Mouse (Mus musculus) midbrain, embryonic 13.5 days (tissue): Measurements from ENCODE around the gene Fyn. TPM values are rescaled to one million over a fixed set of nuclear protein-coding genes. Genes with fewer than 3 reads are reported as not detected.

Source experiments
- ATAC-seq: fragments of 200-750 bp; cut with Nextera tagmentation; 2 replicates; pipeline ENCODE4 v1.8.0; 2017; ENCODE audit warnings: mild to moderate bottlenecking, moderate TSS enrichment, moderate library complexity
- H3K27ac ChIP-seq: fragments of 300-500 bp; sonication (generic); 2 replicates; pipeline ENCODE4 v1.5.1; 2015; ENCODE audit warnings: inconsistent platforms, mild to moderate bottlenecking, moderate library complexity
- H3K27me3 ChIP-seq: fragments of 300-500 bp; sonication (generic); 2 replicates; pipeline ENCODE4 v1.6.1; 2015; ENCODE audit warnings: mild to moderate bottlenecking, inconsistent platforms
- H3K36me3 ChIP-seq: fragments of 300-500 bp; sonication (generic); 2 replicates; pipeline ENCODE4 v1.6.1; 2015; ENCODE audit warnings: mild to moderate bottlenecking, inconsistent platforms
- H3K4me1 ChIP-seq: fragments of 300-500 bp; sonication (generic); replicated peaks from 2 replicates; pipeline ENCODE4 v1.6.1; 2015; ENCODE audit warnings: inconsistent platforms
- H3K4me2 ChIP-seq: fragments of 300-500 bp; sonication (generic); replicated peaks from 2 replicates; pipeline ENCODE4 v1.6.1; 2015; ENCODE audit warnings: moderate library complexity, mild to moderate bottlenecking, inconsistent platforms
- H3K4me3 ChIP-seq: fragments of 300-500 bp; sonication (generic); replicated peaks from 2 replicates; pipeline ENCODE4 v1.5.1; 2015; ENCODE audit warnings: mild to moderate bottlenecking, inconsistent platforms
- H3K9ac ChIP-seq: fragments of 300-500 bp; sonication (generic); replicated peaks from 2 replicates; pipeline ENCODE4 v1.6.1; 2015; ENCODE audit warnings: mild to moderate bottlenecking, inconsistent platforms
- H3K9me3 ChIP-seq: fragments of 300-500 bp; sonication (generic); 2 replicates; pipeline ENCODE4 v1.6.1; 2016; ENCODE audit warnings: mild to moderate bottlenecking, inconsistent platforms
- WGBS: fragments of 180-500 bp; shearing (Covaris S2); methylation state at CpG from one replicate; pipeline ENCODE4 v1.1.7; 2015; 5-methylcytosine and 5-hydroxymethylcytosine counted together
- polyA plus RNA-seq: library from polyadenylated mRNA; unstranded; fragments of >200 nt; fragmentation: Nextera tagmentation; extraction: Ambion mirVana; gene quantifications from 2 replicates; pipeline ENCODE4 v1.2.1, GENCODE M21; 2015

Gene Fyn
- polyA plus RNA-seq, 1 experiment from 2014 or later, result 64.8 TPM

DNA sequence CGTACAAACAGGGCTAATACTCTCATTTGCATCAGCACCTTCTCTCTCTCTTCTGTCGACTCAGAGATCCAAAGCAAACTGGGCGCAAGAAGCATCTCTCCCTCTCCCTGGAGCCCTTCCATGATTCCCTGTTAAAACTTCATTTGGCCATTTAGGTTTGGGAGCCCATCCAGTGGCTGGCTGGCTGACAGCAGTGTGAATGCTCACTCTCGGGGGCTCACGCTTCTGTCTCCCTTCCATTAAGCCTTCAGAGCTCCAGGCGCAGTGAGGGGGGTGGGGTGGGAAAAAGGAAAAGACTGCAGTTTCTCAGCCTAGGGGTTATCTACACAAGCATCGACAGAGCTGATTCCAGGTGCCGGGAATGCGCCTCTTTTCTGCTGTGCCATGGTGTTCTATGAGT, 136.4 kb downstream of the Fyn start:
- Histone ChIP-seq H3K4me3 (no peak overlapping the region), H3K4me2 (no peak overlapping the region)
- 35% methylated on average over 9 of the region's 9 CpGs for WGBS

GRCm38 (mm10) chr10:39505621-39506020, 137.0 kb downstream of the Fyn start:
- ATAC-seq, result no peak
- Histone ChIP-seq H3K27ac (peak overlapping the region; percentile 57; the same call in 1 of the 2 replicates), H3K9ac (no peak overlapping the region), H3K9me3 (no peaks in the 10 kb centered on the region), H3K4me1 (peaks cover 80% of the 10 kb centered on the region), H3K4me3 (no peak overlapping the region), H3K27me3 (no peaks in the 10 kb centered on the region), H3K4me2 (no peak overlapping the region), H3K36me3 (no peaks in the 10 kb centered on the region)
- WGBS, result 65% methylated on average over 7 of the region's 7 CpGs

More for the DNA sequence above, 136.4 kb downstream of the Fyn start:
- ATAC-seq, result no peak
- no peaks in the 10 kb centered on the region for H3K27me3 ChIP-seq
- H3K4me1 ChIP-seq, result peaks cover 80% of the 10 kb centered on the region
- no peak overlapping the region for H3K9ac ChIP-seq
- H3K9me3 ChIP-seq, result no peaks in the 10 kb centered on the region
- H3K36me3 ChIP-seq, result no peaks in the 10 kb centered on the region
- H3K27ac ChIP-seq, result peak overlapping the region; percentile 57

GRCm38 (mm10) chr10:39506353-39506752, 137.7 kb downstream of the Fyn start:
- Histone ChIP-seq H3K27me3 (no peaks in the 10 kb centered on the region), H3K9me3 (no peaks in the 10 kb centered on the region), H3K9ac (no peak overlapping the region), H3K36me3 (no peaks in the 10 kb centered on the region), H3K4me1 (peaks cover 81% of the 10 kb centered on the region), H3K27ac (0 out of 2 replicates have a peak overlapping the region, but pooled peaks have one; percentile 32), H3K4me2 (no peak overlapping the region), H3K4me3 (no peak overlapping the region)
- whole genome bisulfite sequencing, result 58% methylated on average over 12 of the region's 12 CpGs
- peak; percentile 28; the same call in 1 of the 2 replicates for ATAC-seq

GRCm38 (mm10) chr10:39506831-39507230, 138.2 kb downstream of the Fyn start:
- Histone ChIP-seq H3K27ac (0 out of 2 replicates have a peak overlapping the region, but pooled peaks have one; percentile 32), H3K4me2 (no peak overlapping the region), H3K27me3 (no peaks in the 10 kb centered on the region), H3K4me3 (no peak overlapping the region), H3K4me1 (peaks cover 81% of the 10 kb centered on the region), H3K36me3 (peaks cover 2% of the 10 kb centered on the region), H3K9me3 (no peaks in the 10 kb centered on the region), H3K9ac (no peak overlapping the region)
- ATAC-seq, result 0 out of 2 replicates have a peak, but pooled peaks have one; percentile 16
- 84% methylated on average over 7 of the region's 7 CpGs for WGBS

DNA sequence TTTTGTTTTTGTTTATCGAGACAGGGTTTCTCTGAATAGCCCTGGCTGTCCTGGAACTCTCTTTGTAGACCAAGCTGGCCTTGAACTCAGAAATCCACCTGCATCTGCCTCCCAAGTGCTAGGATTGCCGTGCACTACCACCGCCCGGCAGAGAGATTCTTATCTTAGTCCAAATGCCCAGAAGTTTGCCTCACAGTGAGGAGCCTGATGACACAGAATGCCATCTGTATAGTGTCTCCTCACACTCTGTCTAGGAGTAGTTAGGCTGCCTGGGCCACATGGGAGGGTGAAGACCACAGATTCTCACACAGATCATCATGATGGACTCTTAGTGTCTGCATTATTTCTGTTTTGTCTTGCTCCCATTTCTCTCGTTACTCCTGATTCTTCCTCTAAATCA, 140.1 kb downstream of the Fyn start:
- WGBS, result 89% methylated on average over 5 of the region's 5 CpGs
- peaks cover 71% of the 10 kb centered on the region for H3K4me1 ChIP-seq

GRCm38 (mm10) chr10:39509937-39510336, 141.3 kb downstream of the Fyn start:
- H3K9ac ChIP-seq, result no peak overlapping the region
- H3K27ac ChIP-seq, result no peak overlapping the region
- H3K4me3 ChIP-seq, result no peak overlapping the region
- H3K4me1 ChIP-seq, result peaks cover 61% of the 10 kb centered on the region
- H3K36me3 ChIP-seq, result peaks cover 24% of the 10 kb centered on the region
- WGBS, result 89% methylated on average over 8 of the region's 8 CpGs
- no peaks in the 10 kb centered on the region for H3K9me3 ChIP-seq
- ATAC-seq, result no peak
- no peaks in the 10 kb centered on the region for H3K27me3 ChIP-seq
- H3K4me2 ChIP-seq, result no peak overlapping the region

More for the DNA sequence above, 140.1 kb downstream of the Fyn start:
- H3K36me3 ChIP-seq, result peaks cover 15% of the 10 kb centered on the region
- H3K9ac ChIP-seq, result no peak overlapping the region
- no peak overlapping the region for H3K4me2 ChIP-seq
- H3K4me3 ChIP-seq, result no peak overlapping the region
- no peaks in the 10 kb centered on the region for H3K9me3 ChIP-seq
- no peak overlapping the region for H3K27ac ChIP-seq
- no peak for ATAC-seq
- no peaks in the 10 kb centered on the region for H3K27me3 ChIP-seq

- peaks cover 43% of the 10 kb centered on the region for H3K36me3 ChIP-seq
- H3K4me2 ChIP-seq, result no peak overlapping the region
- H3K4me3 ChIP-seq, result no peak overlapping the region
- H3K27me3 ChIP-seq, result no peaks in the 10 kb centered on the region
- H3K9me3 ChIP-seq, result no peaks in the 10 kb centered on the region
- no peak overlapping the region for H3K27ac ChIP-seq
- H3K4me1 ChIP-seq, result peaks cover 51% of the 10 kb centered on the region
- no peak for ATAC-seq
- H3K9ac ChIP-seq, result no peak overlapping the region
- WGBS, result 85% methylated on average over 14 of the region's 14 CpGs
These were observed 144.1 kb downstream of the Fyn start for GRCm38 (mm10) chr10:39512631-39513314.

DNA sequence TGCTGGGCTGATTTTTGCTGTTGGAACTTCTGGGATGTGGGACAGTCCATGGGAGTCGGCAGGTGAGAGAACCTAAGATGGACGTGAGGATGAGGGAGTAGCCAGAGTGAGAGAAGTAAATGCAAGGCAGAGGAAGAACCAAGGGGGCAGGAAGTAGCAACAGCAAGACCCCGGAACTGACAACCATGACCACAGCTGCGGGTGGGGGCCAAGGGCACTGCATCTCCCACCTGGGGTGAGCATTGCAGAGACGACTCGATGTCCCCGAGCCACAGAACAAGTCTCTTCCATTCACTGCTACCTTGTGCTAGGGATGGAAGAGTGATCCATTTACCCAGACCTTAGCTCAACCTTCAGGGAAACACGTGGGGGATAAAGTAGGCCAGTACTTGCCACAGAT, 146.3 kb downstream of the Fyn start:
- 96% methylated on average over 8 of the region's 8 CpGs for WGBS
- no peak overlapping the region for H3K4me2 ChIP-seq
- H3K9me3 ChIP-seq, result no peaks in the 10 kb centered on the region
- H3K27me3 ChIP-seq, result no peaks in the 10 kb centered on the region
- peaks cover 43% of the 10 kb centered on the region for H3K36me3 ChIP-seq
- no peak overlapping the region for H3K9ac ChIP-seq
- peaks cover 58% of the 10 kb centered on the region for H3K4me1 ChIP-seq
- H3K27ac ChIP-seq, result no peak overlapping the region
- H3K4me3 ChIP-seq, result no peak overlapping the region
- ATAC-seq, result no peak

- H3K4me1 ChIP-seq, result peaks cover 56% of the 10 kb centered on the region
- peak overlapping the region; percentile 44; the same call in 1 of the 2 replicates for H3K27ac ChIP-seq
These were observed 148.0 kb downstream of the Fyn start for GRCm38 (mm10) chr10:39516541-39517133.

DNA sequence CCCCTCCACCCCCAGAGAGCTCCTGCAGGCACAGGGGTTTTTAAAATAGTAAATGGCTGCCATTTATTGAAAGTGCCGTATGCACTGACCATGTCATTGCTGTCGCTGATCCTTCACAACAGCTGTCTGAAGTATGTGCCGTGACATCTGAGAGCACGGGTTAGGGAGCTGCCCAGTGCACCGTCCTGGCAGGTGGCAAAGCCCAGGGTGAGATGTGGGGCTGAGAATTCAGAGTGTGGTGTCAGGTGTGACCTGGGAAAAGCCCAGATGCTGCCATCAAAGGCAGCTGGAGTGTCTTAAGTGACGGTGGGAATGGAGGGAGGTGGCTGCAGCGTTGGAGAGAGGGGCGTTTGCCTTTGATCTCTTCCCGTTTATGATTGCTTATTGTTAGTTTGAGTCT, 148.7 kb downstream of the Fyn start:
- Histone ChIP-seq H3K4me2 (no peak overlapping the region), H3K4me1 (peaks cover 61% of the 10 kb centered on the region), H3K27me3 (no peaks in the 10 kb centered on the region)

More at GRCm38 (mm10) chr10:39516541-39517133, 148.0 kb downstream of the Fyn start:
- no peak overlapping the region for H3K4me2 ChIP-seq
- H3K4me3 ChIP-seq, result no peak overlapping the region
- no peaks in the 10 kb centered on the region for H3K9me3 ChIP-seq
- ATAC-seq, result no peak
- H3K36me3 ChIP-seq, result peaks cover 43% of the 10 kb centered on the region
- 0 out of 2 replicates have a peak overlapping the region, but pooled peaks have one; percentile 34 for H3K9ac ChIP-seq
- H3K27me3 ChIP-seq, result no peaks in the 10 kb centered on the region
- WGBS, result 85% methylated on average over 6 of the region's 6 CpGs

DNA sequence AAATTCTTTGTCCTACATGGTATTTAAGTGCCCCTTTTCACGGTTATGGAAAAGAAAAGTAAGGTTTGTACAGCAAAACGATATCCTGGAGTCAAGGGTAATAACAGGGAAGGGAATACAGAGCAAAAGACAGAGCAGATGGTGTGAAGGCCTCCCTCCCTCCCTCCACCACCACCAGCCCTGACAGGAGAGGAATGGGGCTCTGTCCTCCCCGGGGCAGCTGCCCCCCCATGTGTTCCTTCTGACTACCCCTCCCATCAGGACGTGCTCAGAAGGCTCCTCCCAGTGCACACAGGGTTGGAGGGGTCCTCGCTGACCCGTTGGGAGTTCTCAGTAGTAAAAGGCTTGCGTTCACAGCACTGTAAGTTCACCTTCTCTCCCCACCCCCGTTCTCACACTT, 149.6 kb downstream of the Fyn start:
- no peak overlapping the region for H3K4me3 ChIP-seq
- 0 out of 2 replicates have a peak overlapping the region, but pooled peaks have one; percentile 19 for H3K9ac ChIP-seq
- H3K4me1 ChIP-seq, result peaks cover 66% of the 10 kb centered on the region
- ATAC-seq, result 0 out of 2 replicates have a peak, but pooled peaks have one; percentile 1
- no peak overlapping the region for H3K4me2 ChIP-seq
- 53% methylated on average over 8 of the region's 8 CpGs for WGBS
- H3K27me3 ChIP-seq, result no peaks in the 10 kb centered on the region
- no peaks in the 10 kb centered on the region for H3K9me3 ChIP-seq
- peaks cover 29% of the 10 kb centered on the region for H3K36me3 ChIP-seq
- peak overlapping the region; percentile 36 for H3K27ac ChIP-seq

More for the DNA sequence above, 148.7 kb downstream of the Fyn start:
- Histone ChIP-seq H3K36me3 (peaks cover 36% of the 10 kb centered on the region), H3K27ac (peak overlapping the region; percentile 44), H3K9me3 (no peaks in the 10 kb centered on the region), H3K4me3 (no peak overlapping the region), H3K9ac (no peak overlapping the region)
- ATAC-seq, result no peak
- 27% methylated on average over 9 of the region's 9 CpGs for WGBS

GRCm38 (mm10) chr10:39518859-39519258, 150.2 kb downstream of the Fyn start:
- Histone ChIP-seq H3K9me3 (no peaks in the 10 kb centered on the region), H3K27ac (peak overlapping the region; percentile 6; the same call in 1 of the 2 replicates), H3K36me3 (peaks cover 32% of the 10 kb centered on the region), H3K27me3 (no peaks in the 10 kb centered on the region), H3K4me1 (peaks cover 68% of the 10 kb centered on the region), H3K4me2 (no peak overlapping the region), H3K9ac (no peak overlapping the region), H3K4me3 (no peak overlapping the region)
- 77% methylated on average over 3 of the region's 3 CpGs for WGBS
- ATAC-seq, result no peak
